In genomic region chr11:69416509-69416908, GRCm38 (mm10) we compare ENCODE assay signal across 8 mouse cellular contexts. TPM values are rescaled to one million over a fixed set of nuclear protein-coding genes. Genes with fewer than 3 reads are reported as not detected.
DNase-seq lines count a peak whose midpoint lies in the region; ATAC-seq and TF ChIP-seq lines count a peak whose summit lies in the region.

No protein-coding gene starts in this region.

- TF ChIP-seq CTCF in MEL (IDR thresholded peaks at IDR 0.05 in 2 of 3, conservative IDR thresholded peaks at IDR 0.05 in 1 of 3; ENCODE audit: control insufficient read depth in 1 of 3, insufficient read depth in 1 of 3, low read depth in 2 of 3, low read length in 3 of 3, poor library complexity in 1 of 3, severe bottlenecking in 1 of 3), result no peak

- peaks cover 6% of the 10 kb centered on the region; the same call in 1 of the 2 replicates for H3K36me3 ChIP-seq in heart, embryonic 16.5 days (ENCODE audit: control insufficient read depth, insufficient read depth)
- peaks cover 0 to 32% of the 10 kb centered on the region in 2 experiments; a peak in 2 of 4 replicates for H3K36me3 ChIP-seq in MEL (ENCODE audit: control insufficient read depth in 1 of 2, insufficient read depth in 2 of 2, low read length in 2 of 2)
- H3K36me3 ChIP-seq in hindbrain, embryonic 12.5 days, result peaks cover 7% of the 10 kb centered on the region; the same call in 1 of the 2 replicates
- H3K36me3 ChIP-seq in midbrain, embryonic 13.5 days, result peaks cover 15% of the 10 kb centered on the region

- no peak for ATAC-seq in heart, embryonic 16.5 days (replicated peaks; ENCODE audit: extremely low read depth, insufficient read depth, low FRiP score)
- ATAC-seq in hindbrain, embryonic 12.5 days (ENCODE audit: low FRiP score), result no peak
- ATAC-seq in midbrain, embryonic 13.5 days, result no peak

- intact Hi-C loops in heart, postnatal 14 days (cut with DNase I), result loop anchor here (10.0 kb wide), 1 partner anchor 322 kb away; the partner anchor contains the start of gene Per1

- peaks cover 9% of the 10 kb centered on the region for H3K27me3 ChIP-seq in heart, embryonic 16.5 days (ENCODE audit: control insufficient read depth, insufficient read depth, low read length)
- no peaks in the 10 kb centered on the region for H3K27me3 ChIP-seq in MEL (ENCODE audit: control insufficient read depth in 1 of 2, insufficient read depth in 2 of 2, low read length in 2 of 2)
- H3K27me3 ChIP-seq in hindbrain, embryonic 12.5 days, result peaks cover 14% of the 10 kb centered on the region
- H3K27me3 ChIP-seq in midbrain, embryonic 13.5 days, result peaks cover 17% of the 10 kb centered on the region

- DNase-seq in heart, postnatal 14 days, result no peak
- peak; percentile 44 for DNase-seq in MEL (ENCODE audit: low read depth, low spot score)
- DNase-seq in c-Kit-positive CD71-positive TER-119-positive erythroid progenitor cells, embryonic 14.5 days (ENCODE audit: low spot score), result no peak
- no peak for DNase-seq in cerebellum, adult 11-12 months
- no peak for DNase-seq in lung, postnatal 10 days

- H3K27ac ChIP-seq in heart, embryonic 16.5 days (ENCODE audit: low read length), result peak overlapping the region; percentile 99
- H3K27ac ChIP-seq in MEL (ENCODE audit: control insufficient read depth, low read depth, low read length), result peak overlapping the region; percentile 92
- peak overlapping the region; percentile 99 for H3K27ac ChIP-seq in hindbrain, embryonic 12.5 days
- peak overlapping the region; percentile 100 for H3K27ac ChIP-seq in midbrain, embryonic 13.5 days

- H3K9me3 ChIP-seq in heart, embryonic 16.5 days (replicated peaks; ENCODE audit: control insufficient read depth, low read length), result no peaks in the 10 kb centered on the region
- no peaks in the 10 kb centered on the region for H3K9me3 ChIP-seq in MEL (replicated peaks; ENCODE audit: insufficient read depth, low read length)
- no peaks in the 10 kb centered on the region for H3K9me3 ChIP-seq in hindbrain, embryonic 12.5 days (replicated peaks)
- no peaks in the 10 kb centered on the region for H3K9me3 ChIP-seq in midbrain, embryonic 13.5 days

- TF ChIP-seq POLR2A in MEL (IDR thresholded peaks at IDR 0.05; ENCODE audit: control insufficient read depth in 1 of 2, insufficient read depth in 1 of 2, low read depth in 1 of 2, low read length in 2 of 2, poor library complexity in 1 of 2), result no peak

- H3K4me3 ChIP-seq in heart, embryonic 16.5 days (ENCODE audit: low read length), result peak overlapping the region; percentile 79
- H3K4me3 ChIP-seq in MEL (ENCODE audit: control insufficient read depth in 1 of 2, insufficient read depth in 1 of 2, low read depth in 2 of 2, low read length in 2 of 2), result peak overlapping the region; percentile 61 to 90
- H3K4me3 ChIP-seq in hindbrain, embryonic 12.5 days, result peak overlapping the region; percentile 63
- H3K4me3 ChIP-seq in midbrain, embryonic 13.5 days (replicated peaks), result peak overlapping the region; percentile 83

- no peak for TF ChIP-seq EP300 in MEL (IDR thresholded peaks at IDR 0.05; ENCODE audit: low read depth in 1 of 2, low read length in 2 of 2)

- peaks cover 71% of the 10 kb centered on the region for H3K4me1 ChIP-seq in heart, embryonic 16.5 days (ENCODE audit: control insufficient read depth, insufficient read depth, low read length)
- peaks cover 17 to 52% of the 10 kb centered on the region in 2 experiments for H3K4me1 ChIP-seq in MEL (ENCODE audit: control insufficient read depth in 1 of 2, insufficient read depth in 2 of 2, low read length in 2 of 2)
- H3K4me1 ChIP-seq in hindbrain, embryonic 12.5 days, result peaks cover 84% of the 10 kb centered on the region
- H3K4me1 ChIP-seq in midbrain, embryonic 13.5 days (replicated peaks), result peaks cover 84% of the 10 kb centered on the region

- peaks cover 32% of the 10 kb centered on the region for H3K79me2 ChIP-seq in MEL (ENCODE audit: control insufficient read depth, insufficient read depth, low read length, poor library complexity)

- WGBS in heart, embryonic 16.5 days, result 3% methylated on average over 4 of the region's 4 CpGs
- 0% methylated on average over 4 of the region's 4 CpGs for WGBS in hindbrain, embryonic 12.5 days
- 1% methylated on average over 4 of the region's 4 CpGs for WGBS in midbrain, embryonic 13.5 days

- peak overlapping the region; percentile 99 for H3K4me2 ChIP-seq in heart, embryonic 16.5 days (ENCODE audit: low read depth, low read length)
- peak overlapping the region; percentile 99 for H3K4me2 ChIP-seq in hindbrain, embryonic 12.5 days (replicated peaks)
- H3K4me2 ChIP-seq in midbrain, embryonic 13.5 days (replicated peaks), result peak overlapping the region; percentile 96

- no peak for TF ChIP-seq RAD21 in MEL (IDR thresholded peaks at IDR 0.05; ENCODE audit: low read depth, low read length)

- H3K9ac ChIP-seq in heart, embryonic 16.5 days (ENCODE audit: low read length), result peak overlapping the region; percentile 64
- peak overlapping the region; percentile 79 for H3K9ac ChIP-seq in MEL (ENCODE audit: control insufficient read depth, low read depth, low read length, poor library complexity, severe bottlenecking)
- H3K9ac ChIP-seq in hindbrain, embryonic 12.5 days, result peak overlapping the region; percentile 95
- peak overlapping the region; percentile 63 for H3K9ac ChIP-seq in midbrain, embryonic 13.5 days (replicated peaks)

TF ChIP-seq in MEL, 35 proteins besides CTCF, POLR2A, EP300 and RAD21:
- no peak for TF ChIP-seq ZKSCAN1 (IDR thresholded peaks at IDR 0.05; ENCODE audit: low read depth, low read length)
- no peak for TF ChIP-seq TAL1 (IDR thresholded peaks at IDR 0.05; ENCODE audit: low read length)
- TF ChIP-seq USF2 (IDR thresholded peaks at IDR 0.05; ENCODE audit: borderline replicate concordance in 1 of 2, insufficient read depth in 1 of 2, low read depth in 1 of 2, low read length in 2 of 2), result no peak
- TF ChIP-seq MAZ (IDR thresholded peaks at IDR 0.05; ENCODE audit: low read depth, low read length), result no peak
- no peak for TF ChIP-seq NRF1 (IDR thresholded peaks at IDR 0.05; ENCODE audit: insufficient read depth, low read depth, low read length, poor library complexity, severe bottlenecking)
- TF ChIP-seq RCOR1 (IDR thresholded peaks at IDR 0.05; ENCODE audit: low read depth, low read length), result 0 out of 2 replicates have a peak, but pooled peaks have one; percentile 3
- no peak for TF ChIP-seq GABPA (IDR thresholded peaks at IDR 0.05; ENCODE audit: low read depth, low read length)

RNA-seq across cellular contexts. Expression of gene Kdm6b, which starts 3.0 kb away (rescaled TPM):
- polyA plus RNA-seq in heart, embryonic 16.5 days (2015; fragmentation: Nextera tagmentation; extraction: Ambion mirVana), result 17.3 and 18.2 TPM in 2 replicates
- 10 to 100 TPM; 45.7 to 50.6 TPM for total RNA-seq in heart, postnatal 14 days (2021)
- total RNA-seq in MEL (2012; rRNA removed), result 5.8 and 7.2 TPM in 2 replicates
- 10 to 100 TPM; 25.0 to 43.4 TPM for polyA plus RNA-seq in MEL (2012; ENCODE audit: insufficient read depth in 1 of 2, insufficient read length in 2 of 2, low read depth in 1 of 2, low replicate concordance in 2 of 2, missing spikeins in 1 of 2)
- polyA plus RNA-seq in hindbrain, embryonic 12.5 days (2016; fragmentation: Nextera tagmentation; extraction: Ambion mirVana), result 51.4 and 51.6 TPM in 2 replicates
- polyA plus RNA-seq in midbrain, embryonic 13.5 days (2015; fragmentation: Nextera tagmentation; extraction: Ambion mirVana), result 54.9 and 59.2 TPM in 2 replicates

RNA-seq across cellular contexts. Expression of gene Tmem88, which starts 18.5 kb away (rescaled TPM):
- 39.6 and 45.2 TPM in 2 replicates for polyA plus RNA-seq in heart, embryonic 16.5 days (2015; fragmentation: Nextera tagmentation; extraction: Ambion mirVana)
- 10 to 100 TPM; 37.4 to 39.6 TPM for total RNA-seq in heart, postnatal 14 days (2021)
- total RNA-seq in MEL (2012; rRNA removed), result 0.39 TPM in 2 replicates
- polyA plus RNA-seq in MEL (2012; ENCODE audit: insufficient read depth in 1 of 2, insufficient read length in 2 of 2, low read depth in 1 of 2, low replicate concordance in 2 of 2, missing spikeins in 1 of 2), result under 1 TPM in 1 of 2 experiments, not detected in 1; 0.45 TPM
- polyA plus RNA-seq in hindbrain, embryonic 12.5 days (2016; fragmentation: Nextera tagmentation; extraction: Ambion mirVana), result 13.2 and 14.8 TPM in 2 replicates
- polyA plus RNA-seq in midbrain, embryonic 13.5 days (2015; fragmentation: Nextera tagmentation; extraction: Ambion mirVana), result 4.9 and 7.0 TPM in 2 replicates

RNA-seq across cellular contexts. Expression of gene Cyb5d1, which starts 21.1 kb away (rescaled TPM):
- 25.4 and 27.6 TPM in 2 replicates for polyA plus RNA-seq in heart, embryonic 16.5 days (2015; fragmentation: Nextera tagmentation; extraction: Ambion mirVana)
- 10 to 100 TPM; 25.0 to 29.3 TPM for total RNA-seq in heart, postnatal 14 days (2021)
- 26.8 and 39.6 TPM in 2 replicates for total RNA-seq in MEL (2012; rRNA removed)
- 10 to 100 TPM in 1 of 2 experiments, not detected in 1; 21.3 TPM for polyA plus RNA-seq in MEL (2012; ENCODE audit: insufficient read depth in 1 of 2, insufficient read length in 2 of 2, low read depth in 1 of 2, low replicate concordance in 2 of 2, missing spikeins in 1 of 2)
- polyA plus RNA-seq in hindbrain, embryonic 12.5 days (2016; fragmentation: Nextera tagmentation; extraction: Ambion mirVana), result 48.0 and 50.5 TPM in 2 replicates
- polyA plus RNA-seq in midbrain, embryonic 13.5 days (2015; fragmentation: Nextera tagmentation; extraction: Ambion mirVana), result 41.8 and 47.7 TPM in 2 replicates

RNA-seq across cellular contexts. Expression of gene Naa38, which starts 21.2 kb away (rescaled TPM):
- polyA plus RNA-seq in heart, embryonic 16.5 days (2015; fragmentation: Nextera tagmentation; extraction: Ambion mirVana), result 134 and 135 TPM in 2 replicates
- 10 to 100 TPM; 85.4 to 91.7 TPM for total RNA-seq in heart, postnatal 14 days (2021)
- total RNA-seq in MEL (2012; rRNA removed), result 190 and 191 TPM in 2 replicates
- polyA plus RNA-seq in MEL (2012; ENCODE audit: insufficient read depth in 1 of 2, insufficient read length in 2 of 2, low read depth in 1 of 2, low replicate concordance in 2 of 2, missing spikeins in 1 of 2), result 100 to 1,000 TPM in 1 of 2 experiments, not detected in 1; 173 TPM
- polyA plus RNA-seq in hindbrain, embryonic 12.5 days (2016; fragmentation: Nextera tagmentation; extraction: Ambion mirVana), result 94.0 and 103 TPM in 2 replicates
- 92.2 and 105 TPM in 2 replicates for polyA plus RNA-seq in midbrain, embryonic 13.5 days (2015; fragmentation: Nextera tagmentation; extraction: Ambion mirVana)

RNA-seq across cellular contexts. Expression of gene Chd3, which starts 47.3 kb away (rescaled TPM):
- 13.3 and 19.8 TPM in 2 replicates for polyA plus RNA-seq in heart, embryonic 16.5 days (2015; fragmentation: Nextera tagmentation; extraction: Ambion mirVana)
- total RNA-seq in heart, postnatal 14 days (2021), result 10 to 100 TPM; 45.4 to 47.4 TPM
- 37.3 and 65.8 TPM in 2 replicates for total RNA-seq in MEL (2012; rRNA removed)
- polyA plus RNA-seq in MEL (2012; ENCODE audit: insufficient read depth in 1 of 2, insufficient read length in 2 of 2, low read depth in 1 of 2, low replicate concordance in 2 of 2, missing spikeins in 1 of 2), result 10 to 100 TPM in 1 of 2 experiments, not detected in 1; 84.9 TPM
- 93.4 and 97.6 TPM in 2 replicates for polyA plus RNA-seq in hindbrain, embryonic 12.5 days (2016; fragmentation: Nextera tagmentation; extraction: Ambion mirVana)
- 83.5 and 91.9 TPM in 2 replicates for polyA plus RNA-seq in midbrain, embryonic 13.5 days (2015; fragmentation: Nextera tagmentation; extraction: Ambion mirVana)
